Mouse (Mus musculus) lung, postnatal 14 days (tissue): Measurements from ENCODE around the gene Sorbs1.

Experiments used
- DNase-seq: peaks from one replicate; pipeline ENCODE4 v3.0.0; 2021

Sorbs1 gene

DNA sequence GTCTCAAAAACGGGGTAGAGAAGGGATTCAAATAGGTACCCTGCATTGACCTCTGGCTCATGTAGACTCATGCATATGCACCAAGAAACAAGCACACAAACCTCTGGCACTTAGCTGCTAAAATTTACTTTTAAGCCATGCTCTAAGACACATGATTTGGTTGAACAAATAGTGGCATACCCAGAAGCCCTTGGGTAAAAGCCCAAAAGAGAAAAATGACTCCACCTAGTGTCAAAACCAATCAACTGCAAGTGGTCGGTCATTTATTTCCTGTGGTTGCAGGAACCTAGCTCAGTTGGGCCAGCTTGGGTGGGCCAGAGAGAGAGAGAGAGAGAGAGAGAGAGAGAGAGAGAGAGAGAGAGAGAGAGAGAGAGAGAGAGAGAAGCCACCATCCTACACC is 109.0 kb downstream of the Sorbs1 start:
- no peak for DNase-seq

- no peak for DNase-seq
These were observed 109.6 kb downstream of the Sorbs1 start for GRCm38 (mm10) chr19:40403999-40404398.

DNA sequence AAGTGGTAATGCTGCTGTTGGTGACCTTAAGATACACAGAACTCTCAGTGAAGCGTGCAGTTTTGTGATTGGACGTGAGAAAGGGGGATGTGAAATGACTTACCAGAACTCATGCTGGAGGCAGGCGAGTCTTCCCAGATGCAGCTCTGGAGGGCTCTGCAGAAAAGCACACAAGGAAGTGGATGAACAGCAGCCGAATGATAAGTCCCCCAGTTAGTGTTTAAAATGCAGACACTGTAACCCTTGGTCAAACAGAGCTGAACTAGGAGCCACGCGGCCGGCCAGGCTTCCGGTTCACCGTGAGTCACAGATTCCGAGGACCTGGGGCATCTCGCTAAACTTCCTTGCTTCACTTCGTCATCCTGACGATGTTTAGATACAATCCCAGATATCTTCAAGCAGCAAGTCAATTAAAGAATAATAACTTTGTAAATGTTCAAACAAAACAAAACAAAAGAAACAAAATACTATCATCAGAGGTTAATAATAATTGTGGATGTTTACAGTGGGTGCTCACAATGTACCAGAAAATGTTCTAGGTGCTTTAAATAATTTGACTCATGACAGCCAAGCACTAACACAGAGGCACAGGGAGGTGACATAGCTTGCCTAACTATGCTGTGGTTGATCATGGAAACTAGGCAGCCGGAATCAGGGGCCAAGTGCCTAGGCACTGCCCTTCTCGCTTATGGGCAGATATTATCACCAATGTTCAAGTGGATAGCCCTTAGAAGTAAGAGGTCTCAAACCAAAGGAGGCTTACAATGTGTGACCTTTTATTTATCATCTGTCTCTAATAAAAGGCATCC is 111.2 kb downstream of the Sorbs1 start:
- no peak for DNase-seq

- peak; percentile 69 for DNase-seq
These were observed 112.4 kb downstream of the Sorbs1 start for GRCm38 (mm10) chr19:40401213-40401612.

- DNase-seq, result no peak
These were observed 113.1 kb downstream of the Sorbs1 start for GRCm38 (mm10) chr19:40400426-40401030.

DNA sequence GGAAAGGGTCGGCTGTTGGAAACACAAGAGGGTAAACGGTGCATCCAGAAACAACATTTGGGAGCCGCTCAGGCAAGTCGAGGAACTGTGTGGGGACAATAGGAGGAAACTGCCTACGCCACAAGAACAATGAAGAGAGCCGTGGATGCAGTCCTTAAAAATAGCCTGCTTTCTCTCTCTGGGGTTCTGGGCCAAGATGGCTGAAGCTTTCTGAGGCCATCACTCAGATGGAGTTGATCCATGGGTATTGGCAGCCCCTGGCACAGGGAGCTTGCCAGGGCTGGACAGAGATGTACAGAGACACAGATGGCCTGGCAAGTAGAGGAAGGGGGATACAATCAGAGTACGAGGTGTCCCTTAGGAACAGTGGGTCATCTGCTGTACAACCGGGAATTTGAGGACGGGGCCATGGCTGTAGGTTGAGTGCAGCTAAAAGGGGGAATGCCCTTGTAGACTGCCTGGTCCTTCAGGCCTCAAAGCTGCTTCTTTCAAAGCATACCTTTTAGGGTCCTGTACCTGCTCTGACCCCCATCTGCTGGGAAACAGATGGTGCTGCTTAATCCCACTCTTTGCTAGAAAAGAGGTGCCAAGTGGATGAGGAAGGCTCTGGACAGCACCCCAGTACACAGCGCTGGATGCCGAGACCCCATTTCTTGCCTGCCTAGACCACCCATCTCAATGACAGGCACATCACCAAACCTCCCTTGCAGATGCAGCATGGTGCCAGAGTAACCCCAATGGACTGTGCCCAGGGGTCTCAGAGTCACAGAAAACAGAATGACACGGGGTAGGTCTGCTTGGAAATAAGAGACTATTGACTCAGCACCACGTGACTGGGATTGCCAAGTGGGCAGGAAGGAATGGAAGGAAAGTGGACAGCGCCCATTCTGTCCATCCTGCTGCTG is 117.6 kb downstream of the Sorbs1 start:
- DNase-seq, result no peak

DNA sequence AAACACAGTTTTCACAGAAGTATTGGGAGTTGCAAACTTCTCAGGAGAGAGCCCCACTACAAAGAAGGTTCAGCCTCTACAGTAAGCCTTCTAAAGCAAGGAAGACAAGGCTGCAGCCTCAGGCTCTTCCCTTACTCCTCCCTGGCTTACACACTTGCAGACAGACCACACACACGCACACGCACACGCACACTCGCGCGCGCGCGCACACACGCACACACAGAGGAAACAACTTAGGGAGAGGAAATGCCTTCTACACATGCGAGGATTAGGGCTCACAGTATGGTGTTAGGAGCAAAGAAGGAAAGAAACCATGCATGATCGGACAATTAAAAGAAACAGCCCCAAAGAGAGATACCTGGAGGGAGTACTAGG is 118.3 kb downstream of the Sorbs1 start:
- no peak for DNase-seq

GRCm38 (mm10) chr19:40394555-40395320 is 118.8 kb downstream of the Sorbs1 start:
- peak; percentile 32 for DNase-seq

DNA sequence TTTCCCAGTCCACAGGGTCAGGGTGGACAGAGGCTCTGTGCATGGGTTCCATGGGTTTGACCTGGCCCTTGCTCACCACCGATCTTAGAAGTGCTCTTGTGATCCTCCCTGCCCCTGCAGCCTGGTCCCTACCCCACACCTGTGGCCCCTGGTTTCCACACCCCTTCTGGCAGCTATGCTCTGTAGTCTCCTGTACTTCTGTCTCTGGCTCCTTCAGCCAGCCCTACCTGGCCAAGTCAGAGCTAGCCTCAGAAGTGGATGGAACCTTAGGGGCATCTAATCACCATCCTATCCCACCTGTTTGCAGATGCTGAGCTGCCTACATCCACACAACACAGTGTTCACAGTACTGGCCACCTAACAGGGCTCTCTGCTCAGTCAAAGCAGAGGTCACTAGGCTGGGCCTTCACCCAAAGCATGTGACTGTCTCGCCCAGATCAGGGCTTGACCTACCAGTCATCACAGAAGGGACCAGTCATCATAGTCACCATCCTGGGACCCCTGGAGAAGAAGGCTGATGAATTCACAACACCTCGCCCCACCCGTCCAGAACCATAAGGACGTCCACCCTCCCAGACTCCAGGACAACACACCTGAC is 120.7 kb downstream of the Sorbs1 start:
- DNase-seq, result no peak

DNA sequence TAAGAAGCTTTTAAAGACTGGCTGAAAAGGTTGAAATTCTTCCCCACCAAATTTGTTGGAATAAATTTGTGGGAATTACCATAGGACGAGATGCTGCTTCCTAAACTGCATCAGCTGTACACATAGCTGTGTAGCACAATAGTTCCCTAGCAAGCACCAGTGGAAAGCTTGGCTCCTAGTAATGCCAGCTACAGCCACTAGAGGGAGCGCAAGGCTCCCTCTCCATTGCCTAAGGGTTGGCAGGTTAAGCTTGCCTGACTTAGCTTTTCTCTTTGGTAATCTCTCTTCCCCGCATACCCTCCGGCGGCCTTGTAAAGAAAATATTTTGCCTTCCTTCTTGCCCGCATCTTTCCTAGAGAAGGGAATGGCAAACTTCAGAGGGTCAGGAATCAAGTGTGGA is 122.1 kb downstream of the Sorbs1 start:
- DNase-seq, result peak; percentile 89

GRCm38 (mm10) chr19:40386916-40387315 is 126.7 kb downstream of the Sorbs1 start:
- no peak for DNase-seq

GRCm38 (mm10) chr19:40385334-40385733 is 128.2 kb downstream of the Sorbs1 start:
- no peak for DNase-seq

- DNase-seq, result no peak
These were observed 129.6 kb downstream of the Sorbs1 start for GRCm38 (mm10) chr19:40383931-40384330.

DNA sequence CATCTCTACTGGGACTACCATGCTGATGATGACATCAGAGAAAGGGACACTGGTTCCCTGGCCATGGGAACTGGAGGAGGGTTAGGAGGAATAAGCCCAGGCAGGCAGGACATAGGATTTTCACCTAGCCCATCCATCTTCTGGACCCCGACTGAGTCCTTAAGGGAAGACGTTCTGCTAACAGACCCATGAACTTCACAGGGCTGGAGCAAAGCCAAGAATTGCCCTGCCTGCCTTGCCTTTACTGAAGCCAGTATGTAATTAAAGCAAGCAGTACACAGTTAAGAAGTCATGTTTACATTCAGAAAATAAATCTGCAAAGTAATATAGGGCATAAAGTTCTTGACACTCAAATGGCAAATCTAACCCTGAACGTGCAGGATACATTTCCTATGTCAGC is 132.9 kb downstream of the Sorbs1 start:
- DNase-seq, result no peak

- no peak for DNase-seq
These were observed 133.6 kb downstream of the Sorbs1 start for GRCm38 (mm10) chr19:40380005-40380404.

- no peak for DNase-seq
These were observed 134.5 kb downstream of the Sorbs1 start for GRCm38 (mm10) chr19:40379081-40379480.

- DNase-seq, result no peak
These were observed 135.9 kb downstream of the Sorbs1 start for GRCm38 (mm10) chr19:40377632-40378031.

DNA sequence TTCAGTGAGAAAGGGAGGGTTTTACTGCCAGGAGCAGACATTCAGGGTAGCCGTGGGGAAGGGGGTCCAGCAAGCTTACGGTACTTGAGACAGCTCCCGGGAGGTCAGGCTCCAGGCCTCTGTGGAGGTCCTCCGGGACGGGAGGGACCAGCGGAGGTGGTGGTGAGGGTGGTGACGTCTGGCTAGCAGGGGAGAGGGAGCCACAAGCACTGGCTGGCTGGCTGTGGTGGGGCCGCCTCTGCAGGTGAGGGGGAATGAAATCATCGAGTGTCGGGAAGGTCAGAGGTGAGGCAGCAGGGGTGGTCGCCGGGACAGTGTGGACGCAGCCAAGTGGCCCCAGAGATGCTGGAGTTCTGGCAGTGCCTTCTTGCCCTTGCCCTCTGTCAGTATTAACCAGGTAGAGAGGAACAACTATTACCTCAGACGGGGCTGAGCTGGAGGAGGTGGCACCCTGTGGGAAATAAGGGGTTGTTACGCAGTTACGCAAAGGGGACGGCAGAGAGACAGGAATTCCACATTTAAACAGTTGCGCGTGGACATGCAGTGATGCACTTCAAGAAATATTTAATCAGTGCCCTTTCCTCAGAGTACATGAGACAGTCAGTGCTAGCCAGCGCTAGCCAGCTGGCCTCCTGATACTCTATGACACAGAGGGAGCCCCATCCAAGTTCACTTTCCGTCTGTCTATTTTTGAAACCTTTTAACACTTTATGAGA is 136.9 kb downstream of the Sorbs1 start:
- no peak for DNase-seq

GRCm38 (mm10) chr19:40374720-40375119 is 138.9 kb downstream of the Sorbs1 start:
- no peak for DNase-seq

GRCm38 (mm10) chr19:40372679-40373078 is 140.9 kb downstream of the Sorbs1 start:
- DNase-seq, result no peak

- DNase-seq, result no peak
These were observed 141.7 kb downstream of the Sorbs1 start for GRCm38 (mm10) chr19:40371866-40372265.
